Mouse (Mus musculus) E14TG2a.4 (cell line): ENCODE measurements around the gene Cbx1.
"Not testable (repeated sequence)": the region's sequence is repeated elsewhere in the genome, so short reads cannot be mapped to it uniquely, and the experiment has no call there.

Experiments used
- H3K27me3 ChIP-seq: 2 replicates; pipeline ENCODE4 v1.6.1; 2014; ENCODE audit warnings: low read length, control low read depth; ENCODE audit not compliant: insufficient read depth
- H3K36me3 ChIP-seq: 2 replicates; pipeline ENCODE4 v1.6.1; 2014; ENCODE audit warnings: low read length, control low read depth; ENCODE audit not compliant: insufficient read depth
- H3K4me1 ChIP-seq: replicated peaks from 2 replicates; pipeline ENCODE4 v1.6.1; 2014; ENCODE audit warnings: low read depth, low read length, control low read depth
- H3K4me3 ChIP-seq: replicated peaks from 2 replicates; pipeline ENCODE4 v1.5.1; 2014; ENCODE audit warnings: mild to moderate bottlenecking, low read length
- H3K9me3 ChIP-seq: 2 replicates; pipeline ENCODE4 v1.6.1; 2014; ENCODE audit warnings: low read length, control low read depth
- CTCF ChIP-seq: conservative IDR thresholded peaks from 2 replicates; pipeline ENCODE4 v1.5.1; 2014; ENCODE audit warnings: low read length
- NANOG ChIP-seq: IDR thresholded peaks from 2 replicates; pipeline ENCODE4 v1.6.1; 2014; ENCODE audit warnings: borderline replicate concordance, low read length, mixed read lengths
- POU5F1 ChIP-seq: IDR thresholded peaks from 2 replicates; pipeline ENCODE4 v1.6.1; 2014; ENCODE audit warnings: low read length, borderline replicate concordance

Gene Cbx1

GRCm38 (mm10) chr11:96776968-96777962 lies 11.7 kb upstream of the Cbx1 start, which contains the start of gene Snx11:
Gene Snx11, minus strand, starts transcription at chr11:96777559.
- Histone ChIP-seq H3K36me3 (peaks cover 36% of the 10 kb centered on the region), H3K27me3 (no peaks in the 10 kb centered on the region), H3K4me3 (peak within 1 kb of the TSS; percentile 94), H3K9me3 (no peaks in the 10 kb centered on the region), H3K4me1 (peaks cover 82% of the 10 kb centered on the region)
- no peak for TF ChIP-seq POU5F1
- TF ChIP-seq NANOG = no peak
- peak; percentile 17 for TF ChIP-seq CTCF

- peaks cover 27% of the 10 kb centered on the region for H3K36me3 ChIP-seq
- H3K4me1 ChIP-seq = peaks cover 79% of the 10 kb centered on the region
- H3K9me3 ChIP-seq, H3K27me3 ChIP-seq: not testable (repeated sequence)
- H3K4me3 ChIP-seq = peak overlapping the region; percentile 94
Measured at GRCm38 (mm10) chr11:96778061-96778627, 10.8 kb upstream of the Cbx1 start.

GRCm38 (mm10) chr11:96780306-96780705 lies 8.6 kb upstream of the Cbx1 start:
- Histone ChIP-seq H3K27me3 (no peaks in the 10 kb centered on the region), H3K4me3 (peak overlapping the region; percentile 44), H3K4me1 (peaks cover 73% of the 10 kb centered on the region), H3K9me3 (no peaks in the 10 kb centered on the region), H3K36me3 (peaks cover 7% of the 10 kb centered on the region)
- TF ChIP-seq NANOG = peak; percentile 42; the same call in 1 of the 2 replicates
- no peak for TF ChIP-seq CTCF
- peak; percentile 80; the same call in 1 of the 2 replicates for TF ChIP-seq POU5F1

- no peaks in the 10 kb centered on the region for H3K9me3 ChIP-seq
- peak; percentile 50 for TF ChIP-seq CTCF
- TF ChIP-seq POU5F1 = no peak
- no peaks in the 10 kb centered on the region for H3K36me3 ChIP-seq
- no peak overlapping the region for H3K4me3 ChIP-seq
- no peaks in the 10 kb centered on the region for H3K27me3 ChIP-seq
- peaks cover 72% of the 10 kb centered on the region for H3K4me1 ChIP-seq
Measured at GRCm38 (mm10) chr11:96781425-96781824, 7.5 kb upstream of the Cbx1 start.

- peak; percentile 97 for TF ChIP-seq CTCF
- not testable (repeated sequence) for H3K4me3 ChIP-seq, H3K36me3 ChIP-seq, H3K9me3 ChIP-seq, H3K27me3 ChIP-seq
- H3K4me1 ChIP-seq = peaks cover 75% of the 10 kb centered on the region
Measured at GRCm38 (mm10) chr11:96784847-96785246, 4.1 kb upstream of the Cbx1 start.

- Histone ChIP-seq H3K4me3 (peak overlapping the region; percentile 49), H3K4me1 (peaks cover 72% of the 10 kb centered on the region), H3K9me3 (no peaks in the 10 kb centered on the region), H3K27me3 (no peaks in the 10 kb centered on the region), H3K36me3 (peaks cover 11% of the 10 kb centered on the region)
- TF ChIP-seq NANOG (peak; percentile 41; the same call in 1 of the 2 replicates), POU5F1 (no peak), CTCF (no peak)
Measured at GRCm38 (mm10) chr11:96786731-96787450, 2.0 kb upstream of the Cbx1 start.

- peaks cover 78% of the 10 kb centered on the region for H3K4me1 ChIP-seq
- no peaks in the 10 kb centered on the region for H3K9me3 ChIP-seq
- H3K27me3 ChIP-seq = no peaks in the 10 kb centered on the region
- H3K36me3 ChIP-seq = peaks cover 35% of the 10 kb centered on the region
- peak overlapping the region; percentile 93 for H3K4me3 ChIP-seq
- TF ChIP-seq POU5F1 = no peak
- no peak; the same call in 1 of the 2 replicates for TF ChIP-seq CTCF
- peak; percentile 64; the same call in 1 of the 2 replicates for TF ChIP-seq NANOG
Measured at GRCm38 (mm10) chr11:96789990-96790389, 1.1 kb downstream of the Cbx1 start.

- Histone ChIP-seq H3K36me3 (peaks cover 41% of the 10 kb centered on the region), H3K27me3 (no peaks in the 10 kb centered on the region), H3K4me1 (peaks cover 78% of the 10 kb centered on the region), H3K9me3 (no peaks in the 10 kb centered on the region), H3K4me3 (peak overlapping the region; percentile 93)
- TF ChIP-seq CTCF (no peak), POU5F1 (no peak), NANOG (no peak)
Measured at GRCm38 (mm10) chr11:96790681-96791080, 1.8 kb downstream of the Cbx1 start.
